Mouse (Mus musculus): ENCODE data around the gene Gas7. TPM values are rescaled to one million over a fixed set of nuclear protein-coding genes. Genes with fewer than 3 reads are reported as not detected.

Gene Gas7
- total and polyA plus RNA-seq, 3 experiments: 5.8 to 11.5 (median 9.3) TPM

DNA sequence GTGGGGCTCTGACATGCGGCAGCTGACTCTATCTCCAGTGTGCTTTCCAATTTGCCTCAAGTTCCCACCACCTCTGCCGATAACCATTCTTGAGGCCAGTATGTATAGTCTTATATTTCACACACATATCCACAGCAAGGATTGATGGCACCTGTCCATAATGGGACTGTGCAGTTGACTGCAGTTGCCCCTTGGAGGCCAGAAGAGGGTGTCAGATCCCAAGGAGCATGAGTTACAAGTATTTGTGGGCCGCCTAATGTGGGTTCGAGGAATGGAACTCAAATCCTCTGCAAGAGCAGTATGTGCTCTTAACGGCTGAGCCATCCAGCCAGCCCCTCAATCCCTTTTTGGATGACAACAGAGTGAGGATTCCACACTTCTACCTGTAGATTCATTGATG lies 119.1 kb downstream of the Gas7 start:
- Histone ChIP-seq H3K27ac (no peak overlapping the region), H3K27me3 (ENCODE audit: control insufficient read depth, insufficient read depth, low read length) (no peaks in the 10 kb centered on the region), H3K9ac (ENCODE audit: low read depth, low read length) (no peak overlapping the region), H3K36me3 (ENCODE audit: control insufficient read depth, insufficient read depth, low read length) (no peaks in the 10 kb centered on the region), H3K79me2 (replicated peaks; ENCODE audit: control insufficient read depth, insufficient read depth, low read length) (no peaks in the 10 kb centered on the region), H3K4me3 (no peak overlapping the region), H3K4me1 (ENCODE audit: control insufficient read depth, insufficient read depth, low read length) (peaks cover 13% of the 10 kb centered on the region)
- WGBS: 87% methylated on average over 5 of the region's 5 CpGs
- DNase-seq: no peak
- TF ChIP-seq CTCF (IDR thresholded peaks at IDR 0.05) (peak; percentile 23; the same call in 1 of the 2 replicates), EP300 (IDR thresholded peaks at IDR 0.05; ENCODE audit: insufficient read depth, low read depth, low read length) (no peak), POLR2A (IDR thresholded peaks at IDR 0.05; ENCODE audit: insufficient read depth, low read depth, low read length) (no peak)
- intact Hi-C loops (cut with DNase I): no loop called here

DNA sequence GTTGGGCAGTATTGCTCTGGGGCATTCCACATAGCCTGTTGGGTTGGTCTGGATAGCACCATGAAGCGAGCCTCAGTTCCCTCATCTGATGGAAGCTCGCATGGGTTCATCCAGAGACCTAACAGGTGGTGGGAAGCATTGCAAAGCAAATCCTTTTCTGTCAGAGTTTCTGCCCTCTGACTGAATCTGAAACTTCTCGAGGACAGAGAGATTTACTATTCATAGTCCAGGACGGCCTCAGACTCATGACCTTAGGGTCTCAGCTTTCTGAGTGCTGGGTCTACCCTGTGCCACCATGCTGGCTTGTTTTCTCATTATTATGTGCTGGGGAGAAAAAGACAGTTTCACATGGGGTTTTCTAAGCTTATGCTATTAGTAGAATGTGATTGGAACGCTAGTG lies 122.2 kb downstream of the Gas7 start:
- peak overlapping the region; percentile 33; the same call in 1 of the 2 replicates for H3K27ac ChIP-seq
- H3K4me3 ChIP-seq: no peak overlapping the region
- peaks cover 14% of the 10 kb centered on the region for H3K4me1 ChIP-seq (ENCODE audit: control insufficient read depth, insufficient read depth, low read length)
- DNase-seq: no peak
- H3K27me3 ChIP-seq (ENCODE audit: control insufficient read depth, insufficient read depth, low read length): no peaks in the 10 kb centered on the region
- intact Hi-C loops (cut with DNase I): no loop called here
- no peaks in the 10 kb centered on the region for H3K36me3 ChIP-seq (ENCODE audit: control insufficient read depth, insufficient read depth, low read length)
- no peaks in the 10 kb centered on the region for H3K79me2 ChIP-seq (replicated peaks; ENCODE audit: control insufficient read depth, insufficient read depth, low read length)
- WGBS: 70% methylated on average over 5 of the region's 5 CpGs
- TF ChIP-seq CTCF (IDR thresholded peaks at IDR 0.05) (no peak), POLR2A (IDR thresholded peaks at IDR 0.05; ENCODE audit: insufficient read depth, low read depth, low read length) (no peak), EP300 (IDR thresholded peaks at IDR 0.05; ENCODE audit: insufficient read depth, low read depth, low read length) (no peak)
- H3K9ac ChIP-seq (ENCODE audit: low read depth, low read length): no peak overlapping the region

DNA sequence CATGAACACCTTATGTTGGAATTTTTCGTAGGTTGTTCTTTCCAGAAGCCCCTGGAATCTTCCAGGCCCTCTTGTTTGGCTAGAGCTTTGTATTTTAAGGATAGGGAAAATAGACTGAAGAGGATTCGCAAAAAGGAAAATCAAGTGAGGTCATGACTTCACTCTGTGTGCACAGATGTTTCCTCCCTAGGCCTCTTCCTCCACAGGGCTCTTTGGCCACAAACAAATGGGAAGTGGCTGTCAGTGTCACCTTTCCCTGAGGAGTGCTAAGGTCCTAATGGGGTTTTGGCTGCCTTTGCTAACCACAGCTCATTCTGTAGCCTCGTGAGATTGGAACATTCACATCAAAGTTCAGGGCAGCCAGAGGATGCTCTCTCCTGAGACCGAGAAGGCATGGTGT lies 122.8 kb downstream of the Gas7 start:
- H3K27me3 ChIP-seq (ENCODE audit: control insufficient read depth, insufficient read depth, low read length): no peaks in the 10 kb centered on the region
- peaks cover 14% of the 10 kb centered on the region for H3K4me1 ChIP-seq (ENCODE audit: control insufficient read depth, insufficient read depth, low read length)
- no peaks in the 10 kb centered on the region for H3K79me2 ChIP-seq (replicated peaks; ENCODE audit: control insufficient read depth, insufficient read depth, low read length)
- H3K9ac ChIP-seq (ENCODE audit: low read depth, low read length): no peak overlapping the region
- TF ChIP-seq POLR2A (IDR thresholded peaks at IDR 0.05; ENCODE audit: insufficient read depth, low read depth, low read length) (0 out of 2 replicates have a peak, but pooled peaks have one; percentile 15), EP300 (IDR thresholded peaks at IDR 0.05; ENCODE audit: insufficient read depth, low read depth, low read length) (0 out of 2 replicates have a peak, but pooled peaks have one; percentile 55), CTCF (IDR thresholded peaks at IDR 0.05) (no peak)
- WGBS: 35% methylated on average over 4 of the region's 4 CpGs
- intact Hi-C loops (cut with DNase I): no loop called here
- peak overlapping the region; percentile 33 for H3K27ac ChIP-seq
- no peaks in the 10 kb centered on the region for H3K36me3 ChIP-seq (ENCODE audit: control insufficient read depth, insufficient read depth, low read length)
- peak in 1 of 2 experiments; percentile 49 for DNase-seq
- H3K4me3 ChIP-seq: no peak overlapping the region

DNA sequence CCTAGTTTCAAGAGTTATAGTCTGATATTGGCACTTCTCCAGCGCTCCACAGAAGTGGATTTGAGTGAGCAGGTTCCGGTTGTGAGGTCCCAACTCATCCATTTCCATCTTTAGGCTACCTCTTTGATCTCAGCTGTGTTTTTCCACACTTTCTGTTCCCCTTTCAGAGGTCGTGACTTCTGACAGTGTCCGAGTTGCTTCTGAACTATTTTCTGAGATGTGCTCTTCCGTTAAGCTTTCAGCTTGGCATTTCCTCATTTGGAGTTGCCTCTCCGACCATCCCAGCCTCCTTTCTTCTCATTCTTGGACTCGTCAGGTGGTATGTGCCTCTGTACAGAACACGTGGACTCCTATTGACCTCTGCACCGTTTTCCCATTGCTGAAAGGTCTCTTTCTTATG lies 123.9 kb downstream of the Gas7 start:
- Histone ChIP-seq H3K27ac (no peak overlapping the region; the same call in 1 of the 2 replicates), H3K79me2 (replicated peaks; ENCODE audit: control insufficient read depth, insufficient read depth, low read length) (no peaks in the 10 kb centered on the region), H3K4me1 (ENCODE audit: control insufficient read depth, insufficient read depth, low read length) (peaks cover 14% of the 10 kb centered on the region), H3K36me3 (ENCODE audit: control insufficient read depth, insufficient read depth, low read length) (no peaks in the 10 kb centered on the region), H3K9ac (ENCODE audit: low read depth, low read length) (no peak overlapping the region), H3K27me3 (ENCODE audit: control insufficient read depth, insufficient read depth, low read length) (no peaks in the 10 kb centered on the region), H3K4me3 (no peak overlapping the region)
- DNase-seq: no peak
- TF ChIP-seq CTCF (IDR thresholded peaks at IDR 0.05) (no peak), POLR2A (IDR thresholded peaks at IDR 0.05; ENCODE audit: insufficient read depth, low read depth, low read length) (no peak), EP300 (IDR thresholded peaks at IDR 0.05; ENCODE audit: insufficient read depth, low read depth, low read length) (no peak)
- 62% methylated on average over 9 of the region's 9 CpGs for WGBS
- intact Hi-C loops (cut with DNase I): no loop called here

DNA sequence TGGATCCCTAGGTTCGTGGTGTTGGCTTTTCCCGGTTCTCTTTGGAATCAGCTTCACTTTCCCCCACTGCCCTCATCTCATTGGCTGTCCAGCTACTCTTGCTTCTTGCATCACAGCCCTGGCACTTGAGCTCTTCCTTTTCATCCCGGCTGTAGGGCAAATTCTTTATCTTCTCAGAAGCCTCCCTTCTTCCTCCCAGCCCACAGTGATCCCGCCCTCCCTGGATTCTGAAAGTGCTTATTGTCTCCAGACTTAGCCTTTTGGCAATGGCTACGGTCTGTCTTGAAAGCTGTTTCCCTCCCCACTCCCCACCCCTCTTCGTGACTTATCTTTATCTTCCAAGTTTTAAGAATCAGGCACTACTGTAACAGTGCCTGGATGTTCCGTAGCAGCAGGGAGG lies 126.3 kb downstream of the Gas7 start:
- intact Hi-C loops (cut with DNase I): no loop called here
- 45% methylated on average over 7 of the region's 7 CpGs for WGBS
- Histone ChIP-seq H3K27ac (no peak overlapping the region; the same call in 1 of the 2 replicates), H3K4me1 (ENCODE audit: control insufficient read depth, insufficient read depth, low read length) (peaks cover 9% of the 10 kb centered on the region), H3K4me3 (no peak overlapping the region), H3K36me3 (ENCODE audit: control insufficient read depth, insufficient read depth, low read length) (no peaks in the 10 kb centered on the region), H3K79me2 (replicated peaks; ENCODE audit: control insufficient read depth, insufficient read depth, low read length) (no peaks in the 10 kb centered on the region), H3K27me3 (ENCODE audit: control insufficient read depth, insufficient read depth, low read length) (no peaks in the 10 kb centered on the region), H3K9ac (ENCODE audit: low read depth, low read length) (no peak overlapping the region)
- TF ChIP-seq EP300 (IDR thresholded peaks at IDR 0.05; ENCODE audit: insufficient read depth, low read depth, low read length): no peak
- TF ChIP-seq CTCF (IDR thresholded peaks at IDR 0.05): no peak
- TF ChIP-seq POLR2A (IDR thresholded peaks at IDR 0.05; ENCODE audit: insufficient read depth, low read depth, low read length): no peak
- DNase-seq: peak in 1 of 2 experiments; percentile 56

DNA sequence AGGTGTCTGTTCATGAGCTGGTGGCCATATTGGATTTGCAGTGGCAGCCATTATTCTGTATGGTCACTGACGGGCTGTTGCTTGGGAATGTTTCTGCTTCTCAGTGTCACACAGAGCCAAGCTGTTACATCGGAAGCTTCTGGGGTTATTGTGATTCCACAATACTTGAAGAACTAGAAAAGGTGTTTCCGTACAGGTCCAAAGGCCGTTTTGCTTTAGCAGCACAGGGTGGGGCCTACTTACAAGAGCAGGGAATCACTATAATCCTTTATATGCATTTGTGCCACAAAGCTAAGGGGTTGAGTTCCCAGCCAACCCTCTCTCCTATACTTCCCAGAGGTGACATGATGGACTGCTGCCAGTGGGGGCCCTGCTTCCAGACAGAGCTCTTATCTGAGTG lies 127.3 kb downstream of the Gas7 start:
- H3K79me2 ChIP-seq (replicated peaks; ENCODE audit: control insufficient read depth, insufficient read depth, low read length): no peaks in the 10 kb centered on the region
- H3K27ac ChIP-seq: no peak overlapping the region; the same call in 1 of the 2 replicates
- TF ChIP-seq POLR2A (IDR thresholded peaks at IDR 0.05; ENCODE audit: insufficient read depth, low read depth, low read length) (no peak), EP300 (IDR thresholded peaks at IDR 0.05; ENCODE audit: insufficient read depth, low read depth, low read length) (no peak), CTCF (IDR thresholded peaks at IDR 0.05) (no peak)
- H3K4me1 ChIP-seq (ENCODE audit: control insufficient read depth, insufficient read depth, low read length): peaks cover 7% of the 10 kb centered on the region
- H3K27me3 ChIP-seq (ENCODE audit: control insufficient read depth, insufficient read depth, low read length): no peaks in the 10 kb centered on the region
- intact Hi-C loops (cut with DNase I): no loop called here
- 97% methylated on average over 4 of the region's 4 CpGs for WGBS
- H3K9ac ChIP-seq (ENCODE audit: low read depth, low read length): no peak overlapping the region
- no peak for DNase-seq
- no peak overlapping the region for H3K4me3 ChIP-seq
- H3K36me3 ChIP-seq (ENCODE audit: control insufficient read depth, insufficient read depth, low read length): no peaks in the 10 kb centered on the region

Measured in heart, adult 2 months (tissue).